ENCODE assay signal across 24 mouse cellular contexts in the genomic region with DNA sequence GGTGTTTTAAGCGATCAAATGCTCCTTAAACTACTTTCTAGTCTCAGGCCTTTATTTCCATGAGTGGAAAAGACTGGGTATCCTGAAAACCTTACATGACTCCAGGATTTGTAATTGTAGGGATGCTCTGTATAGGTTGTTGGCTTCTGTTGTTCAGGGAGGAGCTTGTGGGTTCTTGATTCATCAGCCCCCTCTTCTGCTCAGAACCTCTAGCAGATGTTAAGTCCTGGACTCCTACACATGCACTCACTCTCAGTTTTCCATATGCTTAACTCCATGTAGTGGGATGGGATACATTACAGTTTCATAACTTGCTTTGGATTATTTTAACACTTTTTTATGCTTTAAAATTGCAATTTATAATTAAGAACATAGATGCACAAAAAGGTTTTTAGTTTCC.
"Had no signal": no experiment of that assay in that cellular context is flagged by ENCODE, and none has a peak within 500 bp of the region (broad histone marks: within the 10 kb centered on the region; RNA-seq: fewer than 3 reads in every experiment).

No protein-coding gene starts in this region.

- H3K4me1 ChIP-seq: heart, embryonic 13.5 days; heart, embryonic 15.5 days; hindbrain, embryonic 13.5 days; hindbrain, embryonic 15.5 days; limb, embryonic 13.5 days; limb, embryonic 15.5 days; liver, embryonic 12.5 days had no signal

- H3K4me2 ChIP-seq: heart, embryonic 11.5 days; heart, embryonic 13.5 days; heart, embryonic 15.5 days; hindbrain, embryonic 13.5 days; hindbrain, embryonic 15.5 days; limb, embryonic 13.5 days; limb, embryonic 15.5 days; liver, embryonic 12.5 days had no signal

- ATAC-seq: forebrain, postnatal 0 days; hindbrain, postnatal 0 days; intestine, postnatal 0 days; liver, embryonic 12.5 days had no signal

- H3K9me3 ChIP-seq: heart, embryonic 13.5 days; heart, embryonic 15.5 days; hindbrain, embryonic 13.5 days; hindbrain, embryonic 15.5 days; limb, embryonic 13.5 days; limb, embryonic 15.5 days; liver, embryonic 12.5 days had no signal

- H3K27me3 ChIP-seq: heart, embryonic 13.5 days; heart, embryonic 15.5 days; hindbrain, embryonic 13.5 days; hindbrain, embryonic 15.5 days; limb, embryonic 13.5 days; limb, embryonic 15.5 days; liver, embryonic 12.5 days had no signal

- H3K4me3 ChIP-seq: heart, adult 2 months; heart, embryonic 13.5 days; heart, embryonic 15.5 days; hindbrain, embryonic 13.5 days; hindbrain, embryonic 15.5 days; limb, embryonic 13.5 days; limb, embryonic 15.5 days; liver, embryonic 12.5 days had no signal

- H3K9ac ChIP-seq: forebrain, postnatal 0 days; heart, embryonic 13.5 days; heart, embryonic 15.5 days; hindbrain, embryonic 13.5 days; hindbrain, embryonic 15.5 days; limb, embryonic 13.5 days; limb, embryonic 15.5 days; liver, embryonic 12.5 days; liver, embryonic 14.5 days had no signal

- DNase-seq: forebrain, postnatal 0 days; gastrocnemius, postnatal 14 days; gastrocnemius, postnatal 36 days; heart, adult 11 months; heart, adult 2 months; heart, postnatal 14 days; heart, postnatal 36 days; kidney, adult 18-20 months; kidney, adult 8-10 months; kidney, postnatal 14 days; kidney, postnatal 36 days; left cerebral cortex, postnatal 4 days had no signal

- H3K36me3 ChIP-seq: heart, embryonic 13.5 days; heart, embryonic 15.5 days; hindbrain, embryonic 13.5 days; hindbrain, embryonic 15.5 days; limb, embryonic 13.5 days; limb, embryonic 15.5 days; liver, embryonic 12.5 days had no signal

- H3K27ac ChIP-seq: heart, adult 2 months; heart, embryonic 13.5 days; heart, embryonic 15.5 days; hindbrain, embryonic 13.5 days; hindbrain, embryonic 15.5 days; hindbrain, postnatal 0 days; kidney, postnatal 0 days; limb, embryonic 13.5 days; limb, embryonic 15.5 days; liver, embryonic 12.5 days; liver, embryonic 14.5 days had no signal
